Mouse (Mus musculus) C3H10T1/2 (cell line): ENCODE data around the gene Rbm8a. TPM values are rescaled to one million over a fixed set of nuclear protein-coding genes. Genes with fewer than 3 reads are reported as not detected.

Experiments used
- polyA plus RNA-seq, 2 experiments: library from polyadenylated mRNA; unstranded; fragments of >200 nt; fragmentation: generic; extraction: Trizol; gene quantifications; one replicate each; pipeline ENCODE4 v1.2.1; 2012; ENCODE audit warnings: missing spikeins in 2 of 2

The Rbm8a gene
- polyA plus RNA-seq: 10 to 100 TPM; 55.8 to 66.9 TPM

DNA sequence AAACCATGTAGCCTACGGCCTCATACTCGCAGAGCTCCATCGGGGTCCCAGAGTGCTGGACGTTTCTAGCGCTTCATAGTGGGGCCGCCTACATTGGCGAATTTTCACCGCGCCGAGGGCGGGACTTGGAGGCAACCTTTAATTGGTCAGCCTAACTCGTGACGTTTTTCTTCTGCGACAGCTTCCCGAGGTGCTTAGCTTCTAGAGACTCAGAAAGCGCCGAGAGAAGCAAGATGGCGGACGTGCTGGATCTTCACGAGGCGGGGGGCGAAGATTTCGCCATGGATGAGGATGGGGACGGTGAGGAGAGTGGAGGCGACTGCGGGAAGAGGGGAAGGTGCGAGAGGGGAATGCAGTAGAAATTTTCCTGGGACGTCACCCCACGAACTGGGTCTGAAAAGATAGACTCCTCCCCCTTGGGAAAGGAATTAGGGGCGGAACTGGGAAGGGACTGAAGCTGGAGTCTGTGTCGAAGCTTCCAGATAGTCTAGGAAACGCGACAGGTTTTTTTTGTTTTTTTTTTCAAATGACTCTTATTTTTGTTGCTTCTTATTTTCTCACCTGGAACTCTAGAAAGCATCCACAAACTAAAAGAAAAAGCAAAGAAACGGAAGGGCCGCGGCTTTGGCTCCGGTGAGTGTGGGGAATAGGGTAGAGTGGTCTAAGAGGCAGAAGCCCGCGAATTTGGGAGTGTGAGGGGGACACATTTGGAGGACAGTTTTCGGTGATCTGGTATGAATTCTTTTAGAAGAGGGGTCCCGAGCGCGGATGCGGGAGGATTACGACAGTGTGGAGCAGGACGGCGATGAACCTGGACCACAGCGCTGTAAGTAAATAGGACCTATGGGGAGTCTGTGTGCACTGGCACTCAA lies at the start of gene Rbm8a:
TSS of gene Rbm8a (plus strand) at position 205 of the 872 bp plus-strand sequence.

DNA sequence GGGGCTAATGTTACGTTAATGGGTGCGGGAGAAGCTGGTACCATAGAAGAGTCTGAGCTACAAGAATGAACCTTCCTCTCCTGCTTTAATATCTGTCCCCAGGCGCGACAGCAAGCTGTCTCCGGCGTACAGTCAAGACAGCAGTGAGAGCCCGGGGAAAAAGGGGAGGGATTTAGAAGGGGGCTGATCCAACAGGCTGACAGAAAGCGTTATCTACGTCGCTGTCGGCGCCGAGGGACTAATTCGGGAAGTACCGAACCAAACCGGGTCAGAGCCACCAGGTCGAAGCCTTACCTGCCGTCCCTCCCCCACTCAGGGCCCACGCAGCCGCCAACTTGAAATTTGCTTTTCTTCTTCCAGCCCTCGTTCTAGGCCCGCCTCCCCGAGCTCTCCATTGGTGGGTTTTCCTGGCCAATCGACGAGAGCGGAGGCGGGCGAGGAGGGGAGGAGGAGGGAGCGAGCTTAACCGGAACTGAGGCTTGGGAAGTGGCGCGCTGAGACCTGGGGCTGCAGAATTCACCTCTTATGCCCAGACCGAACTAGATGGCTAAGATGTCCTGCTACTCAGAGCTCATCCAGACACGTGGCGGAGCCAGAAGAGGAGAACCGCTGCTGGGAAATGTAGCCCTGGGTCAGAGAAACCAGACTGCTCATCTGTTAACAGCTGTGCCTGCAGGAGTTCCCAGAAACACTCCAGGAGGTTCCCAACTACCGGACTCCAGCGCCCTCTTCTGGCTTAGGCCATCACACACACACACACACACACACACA lies 35.8 kb upstream of the Rbm8a start, which contains the start of gene Polr3gl:
TSS of gene Polr3gl (minus strand) at position 392 of the 771 bp plus-strand sequence.

GRCm38 (mm10) chr3:96596228-96596707 lies 33.5 kb upstream of the Rbm8a start, which contains the start of gene Ankrd34a:
Gene Ankrd34a, plus strand, starts transcription at chr3:96596636.

GRCm38 (mm10) chr3:96600639-96601250 lies 29.0 kb upstream of the Rbm8a start, which contains the start of gene Lix1l:
Gene Lix1l, plus strand, starts transcription at chr3:96601149.

GRCm38 (mm10) chr3:96634928-96635879 lies 5.5 kb downstream of the Rbm8a start, which contains the start of the genes Pex11b and Gm42957:
Gene Pex11b, plus strand, starts transcription at chr3:96635376.
Gene Gm42957, plus strand, starts transcription at chr3:96635474.

DNA sequence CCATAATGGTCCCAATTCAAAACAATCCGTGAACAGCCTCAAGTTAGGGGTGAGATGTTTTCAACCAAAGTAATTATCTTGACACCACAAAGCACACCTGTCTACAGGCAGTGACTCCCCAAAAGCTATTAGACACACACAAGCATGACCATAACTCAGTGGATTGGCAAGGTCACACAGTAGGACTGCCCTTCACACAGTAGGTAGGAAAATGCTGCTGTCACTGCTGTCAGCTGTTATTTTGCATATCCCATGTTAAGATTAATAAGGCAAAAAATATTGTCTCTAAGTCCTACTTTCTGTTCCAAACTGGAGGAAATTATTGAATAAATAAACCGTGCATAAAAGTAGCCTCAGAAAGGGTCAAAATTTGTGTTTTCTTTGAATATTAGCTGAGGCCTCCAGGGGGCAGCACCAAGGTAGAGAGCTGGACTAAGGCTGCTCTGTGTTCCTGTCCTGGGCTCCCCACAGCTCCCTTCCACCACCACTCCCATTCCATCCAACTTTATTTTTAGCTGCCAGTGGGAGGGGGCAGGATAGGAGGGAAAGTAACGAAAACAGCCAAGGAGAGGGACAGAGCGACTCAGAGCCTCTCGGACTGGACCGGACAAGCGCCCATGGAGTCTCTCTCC lies 15.4 kb downstream of the Rbm8a start, which contains the start of gene Itga10:
TSS of gene Itga10 (plus strand) at position 567 of the 632 bp plus-strand sequence.

GRCm38 (mm10) chr3:96669727-96670468 lies 40.2 kb downstream of the Rbm8a start, which contains the start of gene Ankrd35:
Gene Ankrd35, plus strand, starts transcription at chr3:96670131.

Other genes with a start within 250 kb of the Rbm8a start
- gene BC107364, start 177.6 kb upstream of the Rbm8a start, polyA plus RNA-seq: not detected
- not detected for gene Hfe2, start 104.8 kb upstream of the Rbm8a start, polyA plus RNA-seq
- 100 to 1,000 TPM in 1 of 2 experiments, 1 to 10 TPM in 1; 4.2 to 111 TPM for gene Txnip, start 72.0 kb upstream of the Rbm8a start, polyA plus RNA-seq
- gene Gm16253, start 52.9 kb upstream of the Rbm8a start, polyA plus RNA-seq: under 1 TPM; 0.23 to 0.51 TPM
- 10 to 100 TPM in 1 of 2 experiments, 1 to 10 TPM in 1; 3.2 to 21.0 TPM for gene Polr3gl, start 35.8 kb upstream of the Rbm8a start, polyA plus RNA-seq
- gene Ankrd34a, start 33.3 kb upstream of the Rbm8a start, polyA plus RNA-seq: 1 to 10 TPM in 1 of 2 experiments, under 1 TPM in 1; 0.67 to 1.1 TPM
- 10 to 100 TPM; 16.3 to 85.1 TPM for gene Lix1l, start 28.8 kb upstream of the Rbm8a start, polyA plus RNA-seq
- gene Pex11b, start 5.4 kb downstream of the Rbm8a start, polyA plus RNA-seq: 10 to 100 TPM; 12.0 to 28.6 TPM
- gene Gm42957, start 5.5 kb downstream of the Rbm8a start, polyA plus RNA-seq: under 1 TPM; 0.01 to 0.02 TPM
- gene Itga10, start 15.7 kb downstream of the Rbm8a start, polyA plus RNA-seq: under 1 TPM; 0.06 to 0.67 TPM
- under 1 TPM; 0.02 to 0.08 TPM for gene Ankrd35, start 40.2 kb downstream of the Rbm8a start, polyA plus RNA-seq
- gene Pias3, start 66.5 kb downstream of the Rbm8a start, polyA plus RNA-seq: 10 to 100 TPM; 13.6 to 29.1 TPM
- gene Nudt17, start 78.6 kb downstream of the Rbm8a start, polyA plus RNA-seq: 1 to 10 TPM; 2.5 to 3.8 TPM
- 10 to 100 TPM; 22.2 to 31.1 TPM for gene Polr3c, start 97.7 kb downstream of the Rbm8a start, polyA plus RNA-seq
- 1 to 10 TPM; 1.4 to 8.0 TPM for gene Rnf115, start 97.7 kb downstream of the Rbm8a start, polyA plus RNA-seq
- not detected for gene Pdzk1, start 199.4 kb downstream of the Rbm8a start, polyA plus RNA-seq
- under 1 TPM in 1 of 2 experiments, not detected in 1; 0.08 TPM for gene Cd160, start 199.4 kb downstream of the Rbm8a start, polyA plus RNA-seq